Mouse (Mus musculus) thymus, postnatal 36 days (tissue): Measurements from ENCODE around the gene Adgrb3.

ENCODE experiments used
- DNase-seq, 2 experiments: peaks; one replicate each; pipeline ENCODE4 v3.0.0; 2022; ENCODE audit warnings: mixed read lengths in 2 of 2

Gene Adgrb3

DNA sequence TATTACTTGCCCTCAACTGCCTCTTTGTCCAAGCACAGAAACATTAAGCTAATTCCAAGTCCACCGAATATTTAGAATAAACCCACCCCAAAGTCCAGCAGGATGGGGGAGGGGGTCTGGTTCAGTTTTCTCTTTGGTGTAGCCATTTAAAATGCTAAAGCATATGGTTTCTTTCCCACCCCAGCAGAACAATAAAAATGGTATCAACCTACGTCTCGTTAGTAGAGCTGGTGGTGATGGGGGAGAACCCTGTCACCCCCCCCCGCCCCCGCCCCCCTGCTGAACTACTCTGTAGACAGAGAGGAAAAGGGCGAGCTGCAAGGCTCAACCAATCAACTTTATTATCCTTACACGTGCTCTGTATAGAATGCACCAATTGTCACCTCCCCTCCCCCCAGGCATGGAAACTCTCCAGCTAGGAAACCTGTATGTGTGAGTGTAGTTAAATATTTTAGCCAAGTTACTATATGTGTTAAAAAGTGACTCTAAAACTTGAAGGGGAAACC, 600.2 kb downstream of the Adgrb3 start:
- no peak for DNase-seq

DNA sequence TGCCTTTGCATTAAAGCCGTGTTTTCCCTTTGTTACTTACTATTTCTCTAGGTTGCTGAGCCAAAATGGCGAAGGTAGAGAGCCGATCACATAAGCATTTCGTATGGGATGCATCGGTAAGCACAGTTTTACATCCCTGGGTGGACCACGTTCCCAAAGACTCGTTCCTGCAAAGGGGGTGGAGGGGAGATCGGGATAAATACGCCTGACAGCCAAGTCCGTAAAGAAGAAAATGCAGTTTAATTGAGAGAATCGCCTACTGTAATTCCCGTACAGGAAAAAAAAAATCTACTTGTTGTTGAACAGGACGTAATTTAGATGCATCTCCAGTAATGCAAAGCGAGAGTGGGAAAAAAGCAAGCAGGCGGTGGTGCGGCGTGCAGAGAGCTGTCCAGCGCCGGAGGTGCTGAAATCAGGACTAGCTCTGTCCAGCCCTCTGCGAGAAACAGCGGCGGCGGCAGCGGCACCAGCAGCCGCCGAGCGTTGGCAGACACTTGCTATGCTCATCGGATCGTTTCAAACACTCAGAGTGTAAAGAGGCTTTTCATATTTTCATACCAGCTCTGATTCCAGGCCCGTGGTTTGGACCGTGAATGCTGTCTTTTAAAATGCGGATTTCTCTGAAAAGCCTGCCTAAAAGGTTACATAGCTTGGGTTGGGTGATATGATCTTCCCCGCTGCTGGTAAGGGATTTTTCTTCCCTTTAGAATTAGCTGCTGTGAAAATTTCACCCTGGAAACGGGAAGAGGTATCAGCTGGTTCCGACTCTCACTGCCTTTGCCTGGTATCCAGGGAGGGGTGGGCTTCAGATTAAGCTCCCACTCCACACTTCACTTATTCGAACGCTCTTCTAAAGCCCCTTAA, 600.9 kb downstream of the Adgrb3 start:
- peak in 1 of 2 experiments; percentile 1 for DNase-seq

DNA sequence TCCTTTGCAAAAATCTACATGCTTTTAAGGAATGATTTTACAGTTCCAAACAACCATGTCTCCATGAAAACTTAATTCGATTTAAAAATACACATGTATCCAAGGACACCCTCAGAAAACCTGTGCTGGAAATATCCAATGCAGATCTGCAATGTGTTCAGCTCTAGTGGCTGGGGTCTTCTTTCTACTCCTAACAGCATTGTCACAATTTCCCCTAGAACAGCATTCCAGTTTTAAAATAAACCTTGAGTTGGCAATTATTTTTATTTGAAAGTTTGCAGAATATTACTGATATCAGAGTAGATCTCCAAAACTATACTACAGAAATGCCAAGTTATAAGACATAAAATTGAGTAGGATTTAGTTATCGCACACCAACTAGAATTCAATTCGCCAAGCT, 601.6 kb downstream of the Adgrb3 start:
- DNase-seq = no peak

DNA sequence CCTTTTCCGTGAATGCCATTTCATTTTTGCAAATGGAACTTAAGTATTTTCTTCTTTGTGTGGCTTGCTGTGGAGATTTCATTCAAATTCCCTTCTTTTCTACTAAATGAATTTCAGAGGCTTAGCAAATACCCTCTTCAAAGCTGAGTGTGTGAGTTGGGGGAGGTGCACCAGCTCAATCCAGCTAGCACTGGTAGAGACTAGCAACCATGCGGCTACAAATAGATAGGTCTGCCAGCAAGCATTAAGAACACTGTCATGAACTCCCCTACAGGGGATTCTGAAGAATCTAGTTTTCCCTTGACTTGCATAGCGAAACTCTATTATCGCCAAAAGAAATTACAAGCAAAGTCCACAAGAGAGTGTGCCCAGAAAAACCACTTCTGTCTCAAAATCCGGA, 624.9 kb downstream of the Adgrb3 start:
- no peak for DNase-seq

DNA sequence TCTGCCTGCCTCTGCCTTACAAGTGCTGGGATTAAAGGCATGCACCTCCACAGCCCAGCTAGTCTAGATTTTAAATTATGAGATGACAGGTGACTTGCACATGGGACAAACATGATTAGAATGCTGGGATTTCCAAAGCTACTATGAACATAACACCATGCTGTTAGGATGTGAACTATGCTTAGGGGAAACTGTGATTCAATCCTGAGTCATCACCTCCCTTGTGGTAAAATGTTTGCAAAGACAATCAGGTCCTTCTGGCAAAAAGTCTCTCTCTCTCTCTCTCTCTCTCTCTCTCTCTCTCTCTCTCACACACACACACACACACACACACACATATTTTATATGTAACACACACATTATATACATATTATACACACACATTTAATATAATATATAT, 630.1 kb downstream of the Adgrb3 start:
- no peak for DNase-seq

DNA sequence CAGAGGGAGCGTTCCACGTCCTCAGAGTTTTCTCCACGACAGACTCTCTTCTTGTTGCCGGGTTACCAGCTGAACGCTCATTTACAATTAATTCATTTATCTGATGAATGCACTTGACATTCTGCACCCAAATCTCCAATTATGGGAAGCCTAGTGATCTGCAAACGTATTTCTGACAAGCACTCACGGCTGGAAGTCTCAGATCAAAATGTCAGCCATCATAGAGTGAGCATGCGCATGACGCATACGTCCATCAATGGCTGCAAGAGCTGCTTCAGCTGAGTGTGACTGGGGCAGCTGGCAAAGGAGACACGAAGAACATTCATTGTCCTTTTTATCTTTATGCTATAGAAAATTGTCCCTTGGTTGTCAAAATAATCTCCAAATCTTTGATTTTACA, 637.5 kb downstream of the Adgrb3 start:
- no peak for DNase-seq

DNA sequence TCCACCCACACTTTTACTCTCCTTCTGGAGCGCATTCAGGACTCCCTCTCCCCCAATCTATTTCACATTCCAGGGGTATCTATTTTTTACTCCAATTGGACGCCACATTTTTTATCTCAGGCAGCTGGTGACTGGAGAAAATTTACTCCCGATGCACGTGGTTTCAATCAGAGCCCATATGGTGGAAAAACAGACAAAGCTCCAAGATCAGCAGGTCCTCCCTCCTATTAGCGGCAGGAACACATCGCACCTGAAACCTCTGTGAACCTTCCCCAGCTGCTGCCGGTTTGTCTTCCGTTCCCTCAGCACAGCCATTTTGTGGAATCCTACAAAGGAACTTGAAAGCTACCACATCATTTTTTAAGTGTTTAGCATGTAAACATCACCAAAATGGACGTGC, 640.2 kb downstream of the Adgrb3 start:
- no peak for DNase-seq

DNA sequence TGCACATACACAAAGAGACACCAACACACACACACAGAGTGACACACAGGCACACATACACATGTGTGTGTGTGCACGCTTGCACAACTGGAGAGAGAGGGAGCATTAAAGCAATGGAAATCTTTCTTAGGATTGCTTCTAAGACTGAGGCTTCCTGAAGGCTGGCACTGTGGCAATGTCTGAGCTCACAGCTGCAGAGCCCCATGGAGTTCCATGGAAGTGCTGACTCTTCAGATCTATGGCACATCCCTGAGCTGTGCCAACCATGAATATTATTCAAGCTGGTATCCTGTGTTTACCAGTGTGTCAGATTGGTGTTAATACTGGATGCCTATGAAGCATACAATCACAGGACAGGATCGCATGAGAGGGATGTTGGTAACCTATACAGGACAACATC, 643.6 kb downstream of the Adgrb3 start:
- no peak for DNase-seq

DNA sequence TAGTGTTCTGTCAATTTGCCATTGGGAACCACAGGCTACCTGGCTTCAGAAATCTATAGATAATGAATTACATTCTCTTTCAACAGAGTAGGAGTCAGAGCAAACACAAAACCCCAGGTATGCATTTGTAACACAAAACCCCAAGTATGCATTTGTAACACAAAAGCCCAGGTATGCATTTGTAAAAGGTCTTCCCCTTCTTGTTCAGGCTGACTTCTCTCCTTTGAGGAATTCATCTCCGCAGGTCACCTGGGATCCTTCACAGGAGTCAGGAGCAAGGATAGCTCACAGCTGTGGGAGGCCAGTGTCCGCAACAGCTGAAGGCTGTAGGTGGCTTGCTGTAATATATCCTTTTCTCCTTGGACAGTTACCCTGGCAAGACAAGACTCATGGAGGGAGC, 647.6 kb downstream of the Adgrb3 start:
- no peak for DNase-seq

DNA sequence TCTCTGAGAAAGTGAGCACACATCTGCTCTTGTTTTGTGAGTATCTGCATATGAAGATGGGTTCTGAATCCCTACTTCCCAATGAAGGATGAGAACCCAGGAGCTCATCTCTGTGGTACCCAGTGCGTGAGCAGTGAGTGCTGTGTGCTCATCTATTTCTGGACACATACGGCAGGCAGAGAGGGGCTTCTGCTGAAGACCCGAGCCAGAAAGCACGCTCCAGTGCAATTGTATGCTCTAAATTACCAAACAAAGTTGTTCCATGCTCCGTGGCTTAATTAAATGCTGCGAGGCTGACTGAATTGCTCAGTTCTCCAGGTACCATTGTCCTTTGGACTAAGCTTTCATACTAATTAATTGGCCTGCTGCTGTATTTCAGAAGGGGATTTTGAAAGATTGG, 648.9 kb downstream of the Adgrb3 start:
- no peak for DNase-seq

DNA sequence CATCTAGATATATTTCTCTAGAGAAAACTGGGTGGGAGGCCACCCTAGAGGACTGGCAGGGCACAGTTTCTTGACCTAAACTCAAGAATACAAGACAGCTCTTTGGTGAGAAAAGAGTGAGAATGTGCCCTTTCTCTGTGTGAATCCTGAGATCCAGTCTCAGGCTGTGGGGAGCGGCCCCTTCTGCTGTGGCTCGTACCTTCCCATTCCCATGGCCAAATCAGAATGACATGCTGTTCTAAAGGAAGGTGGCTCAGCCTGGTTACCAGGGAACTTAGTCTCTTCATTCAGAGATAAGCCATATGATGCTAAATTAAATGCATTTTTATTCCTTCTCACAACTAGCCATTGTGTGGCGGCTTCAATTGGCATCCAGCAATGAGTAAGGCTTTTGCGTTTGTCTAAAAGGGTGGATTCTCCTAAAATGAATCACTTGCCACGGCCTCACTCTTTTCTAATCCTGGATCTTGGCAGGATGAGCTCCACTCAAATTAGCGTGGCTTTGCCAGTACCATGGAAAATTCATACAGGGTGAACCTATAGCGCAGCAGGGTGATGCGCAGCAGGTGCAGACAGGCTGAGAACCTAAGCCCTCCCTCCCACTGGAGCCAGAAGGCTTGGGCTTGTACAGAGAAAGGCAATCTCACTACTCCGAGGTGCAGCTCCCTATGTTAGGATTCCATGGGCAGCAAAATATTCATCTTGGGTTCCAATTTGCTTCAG, 649.5 kb downstream of the Adgrb3 start:
- DNase-seq = no peak

DNA sequence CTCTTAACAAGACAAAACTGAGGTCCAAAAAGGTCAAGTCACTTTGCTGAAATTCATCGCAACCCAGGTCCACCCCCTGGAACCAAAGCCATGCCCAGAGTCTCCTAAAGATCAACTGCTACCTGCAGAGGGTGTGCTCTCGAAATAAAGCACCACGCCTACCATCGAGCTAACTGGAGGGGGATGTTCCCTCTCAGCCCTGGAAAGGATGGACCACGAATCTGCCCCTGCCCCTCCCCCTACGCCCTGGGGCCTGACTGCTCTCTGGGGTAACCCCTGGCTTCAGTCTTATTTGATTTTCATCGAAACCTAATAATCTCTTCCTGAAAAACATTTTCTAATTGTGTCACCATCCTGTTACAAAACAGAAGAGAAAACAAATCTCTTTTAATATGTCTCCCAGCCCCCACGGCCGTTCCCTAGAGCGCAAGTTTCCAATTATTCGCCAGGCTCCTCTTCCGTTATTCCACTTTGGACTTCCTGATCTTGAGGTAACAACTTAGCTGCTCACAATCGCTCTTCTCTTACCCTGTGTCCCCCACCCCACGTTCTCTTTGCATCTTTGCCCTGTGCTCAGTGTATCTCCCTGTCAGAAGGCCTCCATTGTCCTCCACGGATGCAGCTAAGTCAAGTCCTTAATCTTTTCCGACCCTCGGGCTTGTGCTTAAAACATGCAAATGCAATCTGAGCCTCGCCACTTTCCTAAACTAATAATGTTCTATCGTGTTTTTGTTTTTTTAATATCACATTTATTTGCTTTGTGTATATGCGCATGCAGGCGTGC, 651.0 kb downstream of the Adgrb3 start:
- no peak for DNase-seq

DNA sequence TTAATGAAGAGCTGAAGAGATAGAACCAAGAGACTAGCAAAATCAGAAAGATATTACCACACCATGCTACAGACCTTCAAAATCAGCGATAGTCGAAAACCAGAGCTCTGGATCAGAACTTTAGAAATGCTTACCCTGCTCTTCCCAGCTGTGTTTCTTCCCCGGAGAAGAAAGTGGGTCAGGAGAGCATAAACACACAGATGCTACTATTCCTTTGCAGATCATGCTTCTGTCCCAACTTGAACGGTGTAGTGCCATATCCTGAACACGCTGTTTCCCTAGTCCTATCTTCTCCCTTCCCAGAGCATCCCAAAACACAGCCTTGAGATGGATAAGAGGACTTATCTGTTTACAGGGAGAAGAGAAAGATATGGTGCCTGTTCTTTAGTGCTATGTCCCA, 662.4 kb downstream of the Adgrb3 start:
- no peak for DNase-seq

DNA sequence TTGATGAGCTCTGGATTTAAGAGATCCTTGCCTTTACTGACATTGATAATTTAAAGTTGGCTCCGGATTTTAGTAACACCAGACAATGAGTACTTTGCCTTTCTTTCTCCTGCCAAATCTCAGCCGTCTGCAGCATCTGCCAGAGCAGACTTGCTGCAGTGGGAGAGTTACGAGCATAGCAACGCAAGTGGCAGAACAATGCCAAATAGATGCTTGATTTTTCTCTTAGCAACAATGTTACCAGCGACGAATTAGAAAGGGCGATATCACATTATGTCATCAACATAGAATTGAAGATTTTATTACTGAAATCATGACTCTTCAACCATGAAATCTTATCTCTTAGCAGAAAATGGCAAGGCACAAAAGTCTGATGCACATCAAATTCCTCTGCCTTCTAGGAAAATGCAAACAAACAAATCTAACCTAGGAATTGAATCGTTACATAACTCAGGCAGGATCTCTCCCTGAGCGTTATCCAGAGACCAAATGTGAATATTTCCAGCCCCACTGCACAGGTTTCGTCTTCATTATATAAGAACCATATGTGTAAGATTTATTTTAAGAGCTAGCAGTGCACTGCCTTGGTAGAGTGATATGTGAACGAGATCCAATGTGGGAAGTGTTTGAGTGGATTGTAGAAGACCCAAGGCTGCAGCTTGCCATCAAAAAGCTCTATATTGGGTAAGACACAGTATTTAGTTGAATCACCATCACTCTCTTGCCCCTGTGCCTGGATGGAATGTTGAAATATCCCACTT, 663.3 kb downstream of the Adgrb3 start:
- DNase-seq = no peak

DNA sequence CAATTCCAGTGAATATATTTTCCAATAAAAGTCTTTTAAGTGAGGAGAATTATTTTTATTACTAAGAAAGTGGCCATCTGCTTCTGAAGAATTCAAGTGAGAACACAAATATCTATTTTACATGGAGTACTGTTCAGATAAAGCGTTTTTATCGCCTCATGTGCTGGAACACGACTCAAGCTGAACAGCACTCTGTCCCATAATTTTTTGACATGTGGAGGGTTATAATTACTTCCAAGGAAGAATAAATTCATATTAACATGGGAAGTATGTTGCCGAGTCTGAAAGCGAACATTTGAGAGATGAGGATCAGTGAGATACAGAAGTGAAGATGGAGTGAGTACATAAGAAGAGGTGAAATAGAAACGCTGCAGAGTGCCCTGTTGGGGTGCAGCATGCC, 665.9 kb downstream of the Adgrb3 start:
- no peak for DNase-seq

DNA sequence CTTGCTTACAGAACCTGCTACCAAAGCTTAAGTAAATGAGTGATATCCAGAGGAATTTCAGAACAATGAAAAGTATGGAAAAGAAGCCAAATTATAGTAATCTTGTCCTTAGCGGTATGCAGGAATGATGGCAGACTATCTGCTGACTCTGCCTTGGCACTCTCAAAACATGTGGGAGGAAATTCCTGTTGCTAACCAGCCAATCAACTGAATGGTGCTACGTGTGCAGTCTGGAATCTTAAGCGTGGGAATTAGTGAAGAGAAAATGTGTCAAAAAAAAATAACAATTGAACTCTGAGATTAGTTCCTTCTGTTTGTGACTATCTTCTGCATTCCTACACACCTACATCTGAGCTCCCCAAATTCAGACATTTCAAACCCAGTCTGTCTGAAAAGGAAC, 683.3 kb downstream of the Adgrb3 start:
- no peak for DNase-seq

DNA sequence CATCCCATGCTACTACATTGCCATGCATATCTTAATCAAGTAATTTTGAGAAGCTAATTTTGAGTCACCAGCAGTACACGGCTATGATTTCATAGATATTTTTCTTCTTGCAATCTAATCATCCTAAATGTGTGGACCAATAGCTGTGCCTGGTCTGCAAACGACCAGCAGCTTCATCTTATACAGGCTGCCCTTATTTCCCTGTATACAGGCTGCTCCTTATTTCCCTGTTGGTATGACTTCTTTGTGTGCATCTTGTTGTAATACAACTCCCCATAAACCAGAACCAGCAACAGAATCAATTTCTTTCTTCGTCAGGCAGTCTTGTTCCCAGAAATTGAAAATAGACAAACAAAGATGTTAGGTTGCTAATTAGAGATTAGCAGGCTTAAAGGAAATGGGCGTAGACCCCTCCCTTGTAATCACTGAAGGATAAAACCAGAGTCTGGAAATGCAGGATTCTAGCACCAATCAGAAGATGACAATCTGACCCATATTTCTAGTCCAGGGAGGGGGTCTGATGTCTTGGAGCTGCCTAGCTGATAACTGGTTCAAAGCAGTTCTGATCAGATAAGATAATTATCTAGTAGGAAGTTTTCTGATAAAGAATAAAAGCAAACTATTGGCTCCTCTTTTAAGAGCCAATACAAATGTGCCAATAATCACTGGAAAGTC, 697.2 kb downstream of the Adgrb3 start:
- DNase-seq = no peak

DNA sequence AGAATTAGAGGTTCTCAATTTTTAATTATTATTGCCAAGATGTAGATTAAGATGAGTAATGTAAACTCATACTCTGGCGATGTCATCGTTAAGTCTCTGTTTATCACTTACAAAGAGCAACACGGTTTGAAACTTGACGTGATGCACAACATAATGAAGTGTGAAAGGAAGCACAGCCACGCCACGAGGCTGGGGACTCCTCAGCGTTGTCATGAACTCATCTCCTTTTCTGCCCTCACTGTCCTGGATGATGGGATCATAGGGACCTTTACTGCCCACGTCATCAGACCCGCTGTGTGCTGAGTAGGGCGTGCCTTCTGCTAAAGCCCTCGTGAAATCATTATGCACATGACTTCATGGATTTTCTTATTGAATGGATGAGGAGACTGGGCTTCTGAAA, 714.0 kb downstream of the Adgrb3 start:
- no peak for DNase-seq

DNA sequence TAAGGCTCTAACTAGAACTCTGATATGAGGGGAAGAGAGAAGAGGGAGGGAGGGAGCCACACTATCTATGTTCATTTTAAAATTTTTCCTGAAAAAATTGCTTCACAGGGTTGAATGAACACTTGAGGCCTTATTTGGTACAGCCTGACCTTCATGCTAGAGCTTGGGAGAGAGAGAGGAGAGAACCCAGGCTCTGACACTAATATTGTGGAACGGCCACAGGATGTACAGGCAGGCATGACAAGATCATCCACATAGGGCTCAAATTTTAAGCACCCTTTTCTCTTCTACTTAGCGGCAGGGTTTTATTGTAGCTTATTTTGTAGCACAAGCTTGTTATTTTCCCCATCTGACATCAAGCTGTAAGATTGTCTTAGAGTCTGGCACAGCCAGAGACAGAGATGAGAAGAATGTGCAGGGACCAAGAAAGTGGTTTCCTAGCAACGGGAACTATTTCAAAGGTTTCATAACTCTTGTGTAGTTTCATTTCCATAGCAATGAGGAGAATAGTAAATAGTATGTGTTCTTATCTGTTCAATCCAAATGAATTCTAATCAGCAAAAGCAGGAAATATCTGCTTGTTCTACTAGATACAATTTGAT, 721.9 kb downstream of the Adgrb3 start:
- DNase-seq = no peak

DNA sequence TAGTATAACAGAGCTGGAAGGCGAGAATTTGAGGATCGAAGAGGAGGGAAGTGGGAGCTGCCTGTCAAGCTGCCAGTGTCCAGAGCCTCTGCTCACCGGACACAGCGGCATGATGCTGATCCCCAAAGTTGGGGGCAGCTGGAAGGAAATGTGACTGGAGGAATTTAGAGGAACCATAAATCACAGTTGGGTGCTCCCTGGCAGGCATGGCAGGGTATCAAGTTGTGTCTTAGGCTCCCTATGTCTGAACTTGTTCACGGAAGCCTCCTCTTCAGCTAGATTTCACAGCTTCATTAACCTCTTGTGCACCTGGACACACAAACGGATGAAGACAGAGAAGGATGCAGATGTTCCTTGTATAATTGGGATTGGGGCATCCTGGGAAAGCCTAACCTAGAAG, 722.8 kb downstream of the Adgrb3 start:
- DNase-seq = no peak

DNA sequence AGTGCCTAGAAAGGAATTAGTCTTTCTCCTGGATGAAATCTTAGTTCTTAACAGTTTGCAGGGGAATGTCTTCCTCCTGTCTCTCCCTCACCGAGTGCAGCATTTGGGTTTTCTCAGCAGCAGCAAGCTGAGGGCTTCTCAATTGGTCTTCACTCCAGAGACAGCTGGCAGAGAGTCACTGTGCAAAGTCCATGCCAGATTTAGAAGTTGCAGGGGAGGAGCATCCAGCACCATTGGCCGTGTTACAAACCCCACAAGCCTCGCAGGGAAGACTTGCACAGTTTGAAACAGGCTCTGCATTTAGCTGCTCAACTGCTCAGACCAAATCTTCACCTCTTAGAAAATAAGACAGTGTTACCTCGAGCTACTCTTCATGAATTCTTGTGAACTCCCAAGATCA, 724.1 kb downstream of the Adgrb3 start:
- DNase-seq = no peak
